Mouse (Mus musculus): ENCODE measurements at regions not wholly inside any gene's neighbourhood (a gene's known extent, or its start where the extent isn't known, plus 50 kb on each side); places are given as distances from the start of the nearest gene placed in this dataset.

- no peak for DNase-seq
Measured at GRCm38 (mm10) chr1:90289732-90290215, 86.0 kb downstream of the Ackr3 start.

DNA sequence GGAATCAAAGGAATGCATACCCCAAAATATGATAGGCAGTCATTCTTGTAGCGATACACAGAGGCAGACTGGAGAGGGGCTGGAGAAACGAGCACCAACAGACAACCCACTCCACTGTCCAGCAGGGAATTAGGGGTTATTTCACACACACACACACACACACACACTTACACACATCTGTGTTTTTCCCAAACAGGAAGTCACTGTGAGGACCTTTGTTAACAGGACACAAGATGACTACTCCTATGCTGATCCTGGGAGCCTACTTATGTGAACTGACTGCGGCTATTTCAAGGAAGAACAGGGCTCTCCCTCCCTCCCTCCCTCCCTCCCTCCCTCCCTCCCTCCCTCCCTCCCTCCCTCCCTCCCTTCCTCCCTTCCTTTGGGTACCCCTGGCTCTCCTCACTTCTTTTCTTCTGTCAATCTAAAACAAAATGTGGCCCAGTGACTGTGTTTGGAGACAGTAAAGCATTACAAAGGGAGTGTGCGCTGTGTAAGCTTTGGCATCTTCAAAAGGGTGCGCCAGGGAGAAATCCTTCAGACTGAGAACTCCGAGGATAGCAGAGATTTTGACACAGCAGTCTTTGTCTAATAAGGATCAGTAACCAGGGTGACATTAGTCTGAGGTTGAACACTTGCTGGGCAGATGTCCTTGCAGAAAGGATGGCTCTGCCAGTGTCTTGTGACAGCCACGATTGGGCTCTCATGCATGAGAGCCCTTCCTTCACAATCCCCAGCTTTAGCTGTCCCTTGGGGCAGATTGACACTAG lies 86.8 kb downstream of the Ackr3 start:
- DNase-seq: no peak

DNA sequence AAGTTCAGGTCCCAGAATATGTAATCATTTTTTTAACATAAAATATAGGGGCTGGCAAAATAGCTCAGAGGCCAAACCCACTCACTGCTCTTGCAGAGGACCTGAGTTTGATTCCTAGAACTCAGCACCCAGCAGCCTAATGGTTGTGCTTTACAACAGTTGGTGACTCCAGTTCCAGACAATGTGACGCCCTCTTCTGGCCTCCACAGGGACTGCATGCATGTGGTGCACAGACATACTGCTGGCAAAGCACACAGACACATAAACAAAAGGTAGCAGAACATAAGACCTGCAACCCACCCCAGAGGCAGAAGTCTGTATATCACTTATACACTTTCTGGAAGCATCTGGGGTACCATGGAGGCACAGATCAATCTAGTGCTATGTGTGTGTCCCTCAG lies 87.5 kb downstream of the Ackr3 start:
- no peak for DNase-seq

DNA sequence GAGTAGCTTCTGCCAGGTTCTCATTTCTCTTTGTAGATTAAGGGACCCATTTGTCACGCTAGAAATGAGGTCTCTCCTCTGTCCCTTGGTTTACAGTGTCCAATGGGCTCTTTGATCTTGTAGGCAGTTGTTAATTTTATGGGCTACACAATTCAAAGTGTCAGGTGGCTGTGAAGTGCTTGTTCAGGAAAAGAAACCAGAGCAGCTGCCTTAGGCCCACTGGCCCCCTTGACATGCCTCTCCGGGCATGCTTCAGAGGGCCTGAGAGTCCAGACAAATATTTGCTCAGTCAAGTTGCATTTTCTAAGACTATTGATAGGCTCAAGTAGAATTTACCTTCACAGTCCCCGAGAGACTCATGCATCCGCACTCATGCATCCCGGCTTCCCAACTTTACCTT lies 94.0 kb downstream of the Ackr3 start:
- DNase-seq: no peak

DNA sequence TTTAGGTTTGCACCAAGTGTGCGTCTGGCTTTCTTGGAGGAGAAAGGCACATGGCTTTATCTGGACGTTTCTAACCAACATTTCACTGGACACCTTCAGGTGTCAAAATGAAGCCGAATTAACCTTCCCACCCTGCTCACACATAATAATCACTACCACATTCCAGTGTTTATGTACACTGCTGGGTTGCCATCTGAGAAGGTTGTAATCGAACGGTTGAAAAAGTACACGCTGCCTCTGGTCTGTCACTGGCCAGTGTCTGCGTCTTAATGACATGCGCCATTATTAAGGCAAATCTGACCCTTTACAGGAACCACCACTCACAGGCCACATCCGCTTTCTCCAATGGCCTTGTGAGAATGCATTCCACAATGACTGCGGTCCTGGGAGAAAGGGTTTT lies 96.4 kb downstream of the Ackr3 start:
- DNase-seq: no peak

- DNase-seq: no peak
Measured at GRCm38 (mm10) chr1:90304331-90304730, 100.6 kb downstream of the Ackr3 start.

GRCm38 (mm10) chr1:90311016-90311415 lies 107.2 kb downstream of the Ackr3 start:
- peak; percentile 28 for DNase-seq

DNA sequence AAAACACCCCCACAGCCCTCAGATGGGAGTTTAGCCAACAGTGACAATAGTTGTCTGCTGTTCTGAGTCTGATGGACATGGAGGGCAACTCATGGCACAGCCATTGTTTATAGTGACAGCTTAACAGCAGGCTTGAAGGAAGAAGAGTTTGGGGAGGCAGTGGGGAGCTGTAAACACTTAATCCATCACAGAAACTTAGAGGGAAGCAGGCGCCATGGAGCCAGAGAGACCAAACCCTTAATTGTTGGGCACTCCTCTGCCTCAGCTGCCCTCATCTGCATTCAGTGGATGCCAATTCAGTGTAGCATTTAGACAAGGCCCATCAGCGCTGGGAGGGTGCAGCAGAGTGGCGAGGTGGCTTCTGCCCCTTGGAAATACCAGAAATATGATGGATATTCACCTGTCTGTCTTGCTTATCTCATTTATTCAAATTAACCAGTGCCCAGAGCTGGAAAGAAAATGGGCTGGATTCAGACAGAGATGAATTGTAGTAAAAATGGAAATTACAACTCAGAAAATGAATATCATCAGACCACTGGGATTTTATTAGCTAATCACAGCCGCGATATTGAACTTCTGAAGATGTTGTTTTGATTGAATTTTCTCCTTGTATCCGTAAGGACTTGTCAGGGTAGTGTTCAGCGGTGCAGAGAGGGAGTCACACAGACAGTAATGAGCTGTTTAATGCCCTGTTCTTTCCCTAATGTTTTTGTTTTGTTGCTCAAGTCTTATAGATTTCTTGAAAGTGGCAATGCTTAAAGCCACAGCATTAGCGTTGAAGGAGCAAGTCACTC lies 108.1 kb downstream of the Ackr3 start:
- no peak for DNase-seq

GRCm38 (mm10) chr1:90313750-90314359 lies 110.1 kb downstream of the Ackr3 start:
- no peak for DNase-seq

DNA sequence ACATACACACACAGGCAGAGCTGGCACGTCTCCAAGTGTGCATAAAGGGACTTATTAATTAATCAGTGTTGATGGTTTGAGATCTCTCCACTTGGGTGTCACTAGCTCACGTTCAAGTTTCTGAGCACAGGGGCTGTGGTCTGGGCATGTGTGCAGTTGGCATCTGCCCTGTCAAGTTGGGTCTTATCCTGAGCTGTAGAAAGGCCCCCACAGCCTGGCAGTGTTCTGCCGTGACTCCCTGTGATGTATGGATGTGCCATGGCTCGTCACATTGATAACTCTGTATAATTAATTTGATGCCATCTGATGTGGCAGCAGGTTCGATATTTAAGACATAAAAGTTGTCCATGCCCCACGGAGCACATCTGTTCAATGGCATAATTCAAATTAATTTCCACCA lies 114.1 kb downstream of the Ackr3 start:
- no peak for DNase-seq

- DNase-seq: no peak
Measured at GRCm38 (mm10) chr1:90318502-90318901, 114.7 kb downstream of the Ackr3 start.

DNA sequence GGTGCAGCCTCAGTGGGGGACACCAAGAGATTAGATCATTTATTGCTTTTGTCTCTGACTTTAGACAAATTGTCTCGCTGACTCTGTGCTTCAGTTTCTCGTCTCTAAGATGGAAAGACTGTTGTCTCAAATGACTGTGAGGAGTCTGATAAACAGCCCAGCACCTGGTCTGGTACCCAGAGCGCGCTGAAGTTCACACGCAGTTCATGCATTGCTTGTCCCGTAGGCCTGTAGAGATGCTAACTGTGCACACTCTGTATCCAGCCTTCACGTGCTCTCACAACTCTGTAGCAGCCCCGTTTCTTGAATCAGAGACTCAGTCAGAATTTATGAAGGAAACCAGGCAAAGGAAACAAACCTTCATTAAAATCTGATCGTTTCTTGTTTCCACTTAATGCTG lies 116.7 kb downstream of the Ackr3 start:
- DNase-seq: no peak

DNA sequence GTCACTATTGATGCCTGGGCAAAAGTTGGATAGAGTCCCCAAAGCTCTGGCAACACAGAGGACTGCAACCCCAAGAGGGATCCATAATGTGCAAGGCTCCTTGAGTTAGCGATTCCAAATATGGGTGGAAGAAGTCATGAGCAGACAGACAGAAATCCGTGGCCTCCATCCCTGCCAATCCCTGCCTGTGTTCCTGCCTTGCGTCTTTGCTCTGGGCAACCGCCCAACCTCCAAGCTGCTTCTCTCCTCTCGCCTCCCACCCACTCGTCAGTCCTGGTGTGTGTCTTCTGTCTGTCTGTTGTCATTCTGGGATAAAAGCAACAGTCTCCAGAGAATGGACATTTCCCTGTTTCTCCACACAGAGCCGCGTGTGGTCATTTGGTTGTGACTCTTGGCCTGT lies 117.7 kb downstream of the Ackr3 start:
- no peak for DNase-seq

- no peak for DNase-seq
Measured at GRCm38 (mm10) chr1:90327237-90327636, 123.5 kb downstream of the Ackr3 start.

DNA sequence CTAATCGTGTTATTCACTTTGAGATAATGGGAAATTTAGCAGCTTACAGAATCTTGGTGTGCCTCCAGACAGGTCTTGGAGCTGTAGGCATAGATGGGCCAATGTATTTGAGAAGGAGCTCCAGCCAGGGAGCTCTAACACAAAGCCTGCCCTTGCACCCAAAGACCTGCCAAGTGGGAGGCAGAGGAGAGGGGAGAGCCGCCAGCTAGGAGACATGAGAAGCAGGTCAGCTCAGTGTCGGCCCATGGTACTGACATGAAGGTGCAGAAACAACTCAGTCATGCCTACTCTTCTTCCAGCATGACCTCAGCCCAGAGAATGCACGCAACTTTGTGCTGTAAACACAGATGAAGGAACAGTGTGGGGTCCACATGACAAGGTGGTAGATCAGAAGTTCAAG lies 128.8 kb downstream of the Ackr3 start:
- no peak for DNase-seq

DNA sequence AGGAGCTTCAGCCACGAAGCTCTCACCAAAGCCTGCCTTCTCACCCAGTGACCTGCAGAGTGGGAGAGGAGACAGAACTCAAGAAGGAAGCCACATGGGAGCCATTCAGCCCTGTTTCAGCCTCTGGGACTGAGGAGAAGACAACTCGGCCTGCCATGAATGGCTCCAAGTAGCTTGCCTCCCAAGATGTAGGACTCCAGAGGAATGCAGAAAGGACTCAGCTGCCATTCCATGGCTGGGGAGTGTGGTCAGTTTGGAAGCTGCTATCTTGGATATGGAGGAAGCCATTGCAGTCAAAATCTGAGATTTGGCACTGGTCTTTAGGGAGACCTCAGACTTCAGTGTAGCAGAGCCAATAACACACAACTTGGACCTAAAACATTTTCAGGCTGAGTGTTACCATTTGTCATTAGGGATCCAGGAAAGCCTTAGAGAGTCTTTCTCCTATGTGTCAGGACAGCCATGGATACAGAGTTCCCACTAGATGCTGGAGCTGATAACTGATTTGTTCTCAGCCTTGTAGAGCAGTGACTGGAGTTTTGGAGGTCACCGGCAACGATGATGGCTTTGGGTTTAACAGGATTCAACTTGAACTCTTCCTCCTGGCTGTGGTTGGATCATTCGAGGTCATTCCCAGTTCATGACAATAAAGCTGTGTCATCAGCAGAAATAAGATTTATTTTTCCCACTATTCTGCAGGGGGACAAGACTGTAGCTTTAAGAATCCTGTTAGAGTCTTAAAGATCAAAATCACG lies 130.1 kb downstream of the Ackr3 start:
- DNase-seq: peak; percentile 51

DNA sequence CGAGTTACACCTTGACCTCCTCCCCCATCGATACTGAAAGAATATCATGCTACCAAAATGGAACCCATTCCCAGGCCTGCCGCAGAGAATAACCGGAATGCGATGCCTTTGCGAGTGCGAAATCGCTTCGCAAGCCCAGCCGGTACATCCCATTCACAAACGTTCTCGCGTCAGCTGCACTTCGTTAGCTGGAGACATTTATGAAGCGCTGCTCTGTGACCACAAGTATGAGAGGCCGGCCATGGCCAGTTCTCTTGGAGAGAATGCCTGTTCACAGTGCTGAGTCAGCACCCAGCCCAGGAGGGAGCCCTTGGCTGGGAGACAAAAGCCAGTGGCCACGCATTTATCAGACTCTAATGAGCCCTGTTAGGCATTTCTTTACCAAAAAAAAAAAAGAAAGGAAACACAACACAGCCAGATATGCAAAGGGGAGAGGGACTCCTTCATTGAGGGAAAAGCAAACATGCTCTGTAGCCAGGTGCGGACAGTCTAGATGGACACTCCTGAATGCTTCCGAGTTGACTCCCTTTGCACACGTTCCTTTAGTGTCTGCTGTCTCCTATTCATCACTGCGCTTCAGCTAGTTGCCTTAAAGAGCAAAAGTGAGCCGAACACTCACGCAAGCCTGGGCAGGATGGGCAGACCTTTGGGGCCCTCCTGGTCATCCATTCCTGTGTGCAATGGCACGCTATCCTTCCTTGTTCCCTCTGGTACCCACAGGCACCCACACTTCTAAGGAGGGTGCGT lies 131.4 kb downstream of the Ackr3 start:
- peak; percentile 92 for DNase-seq

GRCm38 (mm10) chr1:90337876-90338316 lies 134.1 kb downstream of the Ackr3 start:
- peak; percentile 25 for DNase-seq

GRCm38 (mm10) chr1:90342346-90342745 lies 138.6 kb downstream of the Ackr3 start:
- no peak for DNase-seq

GRCm38 (mm10) chr1:90343492-90343891 lies 139.7 kb downstream of the Ackr3 start:
- DNase-seq: no peak

GRCm38 (mm10) chr1:90347032-90347431 lies 143.3 kb downstream of the Ackr3 start:
- DNase-seq: no peak

DNA sequence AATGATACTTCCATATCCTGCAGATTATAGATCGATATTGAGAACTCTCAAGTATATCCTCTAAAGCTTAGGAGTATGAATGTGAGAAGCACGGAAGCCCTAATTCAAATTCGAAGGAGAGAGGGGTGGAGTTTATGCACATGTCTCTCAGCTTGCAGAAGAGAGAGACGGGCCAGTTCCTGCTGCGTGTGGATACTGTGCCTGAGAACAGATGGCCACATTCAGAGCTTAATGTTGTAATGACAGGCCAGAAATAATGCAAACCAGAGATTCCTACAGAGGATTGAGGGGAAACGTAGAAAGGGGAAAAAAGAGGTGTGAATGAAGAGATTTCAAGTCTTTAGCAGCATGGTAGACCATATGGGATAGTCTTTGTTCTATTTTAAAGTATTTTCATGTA lies 145.8 kb downstream of the Ackr3 start:
- DNase-seq: no peak
